Mouse (Mus musculus) left cerebral cortex, postnatal 36 days (tissue): ENCODE data around the gene Zbtb1. TPM values are rescaled to one million over a fixed set of nuclear protein-coding genes. Genes with fewer than 3 reads are reported as not detected.

Source experiments
- DNase-seq, 2 experiments: peaks; one replicate each; pipeline ENCODE4 v3.0.0; 2021 to 2022; ENCODE audit warnings: low spot score in 2 of 2, mixed read lengths in 1 of 2
- intact Hi-C: fragments of 180-260 bp; cut with DNase I; formaldehyde crosslinking; loops from one replicate; pipeline ENCODE4 v1.15.1; 2025
- total RNA-seq, 2 experiments: library from RNA; stranded (reverse); gene quantifications; 2 replicates each; pipeline ENCODE4 v1.2.3; 2021

Gene Zbtb1
- total RNA-seq, 2 experiments from 2014 or later, result 4.6 to 6.6 TPM

DNA sequence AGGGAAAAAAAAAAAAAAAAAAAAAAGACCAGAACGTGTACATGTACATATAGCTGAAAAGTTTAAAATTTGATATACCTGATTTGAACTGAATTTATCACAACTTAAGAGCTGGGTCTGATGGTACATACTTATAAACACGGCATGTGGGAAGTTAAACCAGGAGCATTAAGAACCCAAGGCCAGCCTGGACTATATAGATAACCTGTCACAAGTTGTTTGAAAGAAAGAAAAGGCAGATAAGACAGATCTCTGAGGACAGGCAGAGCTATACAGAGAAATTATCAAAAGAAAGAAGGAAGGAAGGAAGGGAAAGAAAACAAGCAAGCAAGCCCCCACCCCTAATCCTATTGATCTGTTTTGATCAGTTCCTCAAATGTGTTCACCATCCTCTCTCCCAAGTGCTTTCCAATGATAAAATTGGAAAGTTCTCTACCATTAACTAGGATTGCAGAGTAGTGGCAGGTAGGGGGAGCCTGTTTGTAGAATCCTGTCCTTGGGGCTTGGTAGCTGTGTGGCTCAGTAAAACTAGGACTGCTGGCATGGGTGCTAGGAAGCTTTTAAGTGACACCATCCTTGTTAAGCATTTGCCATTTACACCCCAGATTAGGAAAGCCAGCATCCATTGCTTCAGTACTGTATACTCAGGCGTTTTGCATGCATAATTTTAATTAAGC lies 21.7 kb downstream of the Zbtb1 start:
- no peak for DNase-seq
- intact Hi-C loops, result no loop called here

DNA sequence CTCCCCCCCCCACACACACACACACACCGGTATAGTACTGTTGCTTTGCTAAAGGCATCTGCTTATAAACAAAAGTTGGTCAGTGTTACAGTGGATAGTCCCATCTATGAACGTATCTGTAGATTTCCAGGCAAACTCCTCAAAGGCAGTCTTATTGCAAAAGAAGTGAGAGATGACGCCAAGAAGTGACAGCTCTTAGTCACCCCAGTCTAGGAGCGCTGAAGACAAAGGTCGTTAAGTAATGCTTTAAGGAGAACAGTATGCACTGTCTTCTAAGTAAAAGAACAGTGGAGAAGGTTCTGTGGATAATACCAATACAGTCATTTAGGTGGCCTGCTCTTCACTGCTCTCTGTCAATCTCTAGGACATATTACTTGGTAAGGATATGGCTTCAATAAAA lies 22.9 kb downstream of the Zbtb1 start:
- intact Hi-C loops, result no loop called here
- no peak for DNase-seq

GRCm38 (mm10) chr12:76397281-76397680 lies 27.2 kb downstream of the Zbtb1 start:
- intact Hi-C loops, result no loop called here

DNA sequence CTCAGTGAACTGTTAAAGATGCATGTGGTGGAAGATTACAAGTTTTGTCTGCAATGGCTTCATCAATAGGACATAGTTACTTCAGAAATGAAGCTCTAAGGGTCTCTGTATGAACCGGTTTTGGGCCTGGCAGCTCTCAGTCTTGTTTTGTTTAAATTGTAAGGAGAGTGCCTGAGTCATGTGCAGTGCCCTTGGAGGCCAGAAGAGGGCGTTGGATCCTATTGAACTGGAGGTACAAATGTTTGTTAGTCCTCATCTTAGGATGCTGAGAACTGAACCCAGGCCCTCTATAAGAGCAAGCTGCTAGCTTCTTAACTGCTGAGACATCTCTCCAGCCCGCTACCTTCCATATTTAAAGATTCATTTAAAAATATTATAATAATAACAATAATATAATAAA lies 31.6 kb downstream of the Zbtb1 start:
- intact Hi-C loops, result loop anchor here (2.0 kb wide), 1 partner anchor 63 kb away; no protein-coding TSS in a partner anchor
- no peak for DNase-seq

More at GRCm38 (mm10) chr12:76397281-76397680, 27.2 kb downstream of the Zbtb1 start:
- no peak for DNase-seq

- DNase-seq, result no peak
- intact Hi-C loops, result loop anchor here (1.0 to 2.0 kb wide), 2 partner anchors 33 to 62 kb away; partner anchors contain the start of gene Zbtb1
Measured at GRCm38 (mm10) chr12:76402991-76403885, 33.2 kb downstream of the Zbtb1 start.

DNA sequence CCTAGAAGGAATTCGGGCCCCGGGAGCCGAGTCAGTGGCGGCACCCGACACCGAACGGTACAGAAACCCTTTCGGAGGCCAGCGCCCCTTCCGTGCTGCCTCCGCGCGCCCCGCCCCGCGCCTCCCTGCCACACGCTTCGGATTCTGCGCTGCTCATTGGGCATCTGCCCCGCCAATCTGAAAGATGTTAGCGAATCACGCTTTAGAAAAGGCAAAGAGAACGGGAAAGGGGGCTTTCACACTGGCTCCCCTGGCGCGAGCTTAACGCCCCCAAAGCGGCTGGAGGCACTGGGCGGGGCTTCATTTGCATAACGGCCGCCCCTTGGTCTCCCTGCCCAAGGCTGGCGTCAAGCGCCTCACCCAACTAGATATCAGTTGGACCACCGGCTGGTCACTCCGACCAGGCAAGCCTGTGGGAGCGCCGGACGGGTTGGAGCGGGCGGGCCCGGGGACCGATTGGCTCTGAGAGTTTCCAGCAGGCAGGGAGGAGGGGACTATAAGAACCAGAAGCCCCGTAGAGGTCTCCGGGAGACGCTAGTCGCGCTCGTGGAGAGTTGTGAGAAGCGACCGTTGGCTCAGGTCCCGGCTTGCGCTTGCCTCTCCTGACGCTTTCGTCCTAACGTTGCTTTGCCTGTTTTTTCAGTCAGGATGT lies 33.9 kb downstream of the Zbtb1 start, which contains the start of gene Hspa2:
Gene Hspa2 (plus strand): TSS at position 291 of the 652 bp plus-strand sequence.
- intact Hi-C loops, result loop anchor here (1.0 to 2.0 kb wide), 3 partner anchors 34 to 69 kb away; partner anchors contain the start of gene Zbtb1

GRCm38 (mm10) chr12:76404836-76405182 lies 34.7 kb downstream of the Zbtb1 start:
- peak; percentile 9 to 10 for DNase-seq
- intact Hi-C loops, result loop anchor here (2.0 kb wide), 1 partner anchor 68 kb away; no protein-coding TSS in a partner anchor

More for the DNA sequence above, 33.9 kb downstream of the Zbtb1 start, which contains the start of gene Hspa2:
- DNase-seq, result peak; percentile 100

GRCm38 (mm10) chr12:76405183-76405970 lies 35.3 kb downstream of the Zbtb1 start:
- peak; percentile 26 to 48 for DNase-seq
- intact Hi-C loops, result loop anchor here (2.0 kb wide), 1 partner anchor 67 kb away; no protein-coding TSS in a partner anchor

- no peak for DNase-seq
- intact Hi-C loops, result loop anchor here (2.0 kb wide), 1 partner anchor 67 kb away; no protein-coding TSS in a partner anchor
Measured at GRCm38 (mm10) chr12:76405971-76406370, 35.9 kb downstream of the Zbtb1 start.

DNA sequence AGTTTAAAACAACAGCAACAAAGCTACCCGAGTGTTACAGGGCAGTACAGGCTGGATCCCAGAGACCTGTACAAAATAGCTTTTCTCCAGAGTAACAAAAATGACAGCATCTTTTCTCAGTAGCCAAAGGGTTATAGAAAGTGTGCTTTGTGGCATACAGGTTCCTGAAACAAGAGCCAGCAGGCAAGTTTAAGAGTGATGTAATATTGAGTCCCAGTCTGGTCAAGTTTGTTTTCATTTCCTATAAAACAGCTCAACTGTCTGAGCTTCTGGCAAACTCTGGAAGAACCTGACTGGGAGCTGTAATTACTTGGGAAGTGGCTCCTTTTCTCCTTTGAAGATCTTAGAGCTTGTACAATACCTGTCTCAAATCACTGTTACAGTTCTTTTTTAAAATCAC lies 37.1 kb downstream of the Zbtb1 start:
- DNase-seq, result no peak
- intact Hi-C loops, result no loop called here

DNA sequence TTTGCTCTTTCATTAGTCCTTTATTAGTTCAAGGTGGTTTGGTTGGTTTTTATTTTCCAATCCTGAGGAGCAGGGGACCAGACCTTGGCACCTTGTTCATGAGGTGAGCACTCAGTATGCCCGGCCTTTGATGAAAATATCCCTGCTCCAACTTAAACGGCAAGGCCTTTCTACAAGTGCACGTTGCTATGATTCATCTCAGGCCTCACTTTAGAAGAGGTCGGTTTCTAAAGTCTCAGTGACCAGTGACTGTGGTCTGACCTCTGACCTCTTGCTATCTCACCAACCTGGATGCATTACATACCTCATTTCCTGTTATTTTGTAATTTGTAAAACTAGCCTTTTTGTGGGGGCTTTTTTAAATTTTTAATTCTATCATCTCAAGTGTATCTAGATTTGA lies 39.1 kb downstream of the Zbtb1 start:
- DNase-seq, result no peak
- intact Hi-C loops, result no loop called here

- intact Hi-C loops, result no loop called here
- DNase-seq, result no peak
Measured at GRCm38 (mm10) chr12:76415383-76416010, 45.4 kb downstream of the Zbtb1 start.

- DNase-seq, result no peak
Measured at GRCm38 (mm10) chr12:76417433-76417854, 47.4 kb downstream of the Zbtb1 start, which contains the start of gene Ppp1r36. Gene Ppp1r36, plus strand, starts transcription at chr12:76417538.

DNA sequence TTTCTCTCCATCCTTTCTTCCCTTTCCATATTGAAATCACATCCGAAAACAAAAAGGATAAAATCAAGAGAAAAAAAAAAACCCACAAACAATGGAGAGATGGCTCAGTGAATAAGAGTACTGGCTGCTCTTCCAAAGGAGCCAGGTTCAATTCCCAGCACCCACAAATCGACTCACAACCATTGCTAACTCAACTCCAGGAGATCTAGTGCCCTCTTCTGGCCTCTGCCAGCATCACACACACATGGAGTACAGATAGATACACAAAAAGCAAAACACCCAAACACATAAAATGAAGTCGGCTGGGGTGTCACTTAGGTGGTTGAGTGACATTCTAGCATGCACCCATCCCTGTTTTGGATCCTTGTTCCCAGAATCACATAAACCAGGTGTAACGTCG lies 48.3 kb downstream of the Zbtb1 start:
- intact Hi-C loops, result no loop called here
- no peak for DNase-seq

More at GRCm38 (mm10) chr12:76417433-76417854, 47.4 kb downstream of the Zbtb1 start, which contains the start of gene Ppp1r36:
- intact Hi-C loops, result no loop called here

GRCm38 (mm10) chr12:76425256-76425655 lies 55.2 kb downstream of the Zbtb1 start:
- intact Hi-C loops, result no loop called here
- no peak for DNase-seq

DNA sequence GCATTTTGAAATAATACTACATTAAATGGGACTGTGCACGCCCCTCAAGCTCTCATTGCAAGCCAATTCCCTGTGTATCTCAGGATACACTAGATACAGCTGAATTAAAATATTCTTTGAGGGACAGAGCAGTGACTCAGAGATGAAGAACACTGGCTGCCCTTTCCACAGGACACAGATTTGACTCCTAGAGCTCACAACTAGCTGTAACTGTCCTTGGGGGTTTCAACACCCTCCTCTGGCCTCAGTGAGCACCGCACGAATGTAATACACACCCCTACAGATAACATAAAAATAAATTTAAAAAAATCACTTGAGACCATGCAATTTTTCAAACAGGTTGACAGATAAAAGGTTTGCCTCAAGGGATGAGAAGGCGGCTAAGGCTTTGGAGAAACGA lies 57.5 kb downstream of the Zbtb1 start:
- no peak for DNase-seq
- intact Hi-C loops, result no loop called here

- DNase-seq, result no peak
- intact Hi-C loops, result no loop called here
Measured at GRCm38 (mm10) chr12:76430879-76431406, 60.9 kb downstream of the Zbtb1 start.

GRCm38 (mm10) chr12:76431431-76431830 lies 61.4 kb downstream of the Zbtb1 start:
- no peak for DNase-seq

More at GRCm38 (mm10) chr12:76431431-76431830, 61.4 kb downstream of the Zbtb1 start:
- intact Hi-C loops, result no loop called here
